Mouse (Mus musculus) spleen, postnatal 10 days (tissue): ENCODE results near the gene Dpm2.

Experiments
- DNase-seq, 2 experiments: peaks; one replicate each; pipeline ENCODE4 v3.0.0; 2021 to 2022; ENCODE audit warnings: low spot score in 2 of 2

Gene Dpm2

DNA sequence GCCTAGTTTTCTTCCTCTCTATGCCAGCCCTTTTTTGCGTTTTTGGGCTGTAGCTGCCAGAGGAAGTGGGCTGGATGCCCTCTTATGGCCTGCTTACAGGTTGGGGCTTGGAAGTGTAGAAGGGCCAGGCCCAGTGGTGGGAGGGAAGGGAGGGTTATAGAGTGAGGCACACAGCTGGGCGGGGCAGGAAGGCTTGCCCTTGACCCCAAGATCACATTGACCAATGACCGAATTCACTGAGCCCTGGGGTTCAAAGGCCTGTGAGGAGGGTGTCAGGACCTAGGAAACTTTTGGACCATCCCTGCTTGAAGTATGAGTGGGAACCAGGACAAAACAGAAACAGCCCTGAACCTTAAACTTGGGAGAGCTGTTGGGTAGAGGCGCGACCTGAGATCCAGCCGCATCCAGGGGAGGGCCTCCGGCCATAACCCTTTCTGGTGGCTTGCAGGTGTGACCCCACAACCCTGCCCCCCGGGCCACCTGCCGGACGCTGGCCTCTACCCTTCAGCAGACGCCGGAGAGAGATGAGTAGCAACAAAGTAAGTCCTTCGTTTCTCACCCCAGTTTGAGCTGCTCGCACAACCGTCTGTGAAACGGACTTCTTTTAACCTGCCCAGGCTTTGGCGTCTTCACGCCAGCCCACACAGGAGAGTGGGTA lies 38.2 kb downstream of the Dpm2 start:
- no peak for DNase-seq

- DNase-seq = peak; percentile 37 to 65
These were observed 40.1 kb downstream of the Dpm2 start for GRCm38 (mm10) chr2:32610610-32611229.

- no peak for DNase-seq
These were observed 41.6 kb downstream of the Dpm2 start for GRCm38 (mm10) chr2:32612274-32612673.

DNA sequence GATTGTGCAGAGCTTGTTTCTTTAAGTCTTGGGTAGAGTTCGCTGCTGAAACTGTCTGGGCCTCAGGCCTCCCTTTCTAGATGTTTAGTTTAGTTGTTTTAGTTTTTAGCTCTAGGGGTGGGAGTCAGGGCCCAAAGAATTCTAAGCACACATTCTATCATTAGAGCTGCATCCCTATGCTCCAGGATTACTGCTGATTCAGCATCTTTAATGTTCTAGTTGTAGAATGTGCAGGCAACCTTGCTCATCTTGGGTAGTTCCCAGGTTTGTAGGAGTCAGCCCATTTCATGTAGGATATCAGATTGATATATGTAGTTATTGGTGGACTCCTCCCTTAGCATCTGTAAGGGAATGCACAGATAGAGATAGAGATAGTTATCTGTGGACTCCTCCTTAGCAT lies 46.5 kb downstream of the Dpm2 start:
- DNase-seq = no peak

GRCm38 (mm10) chr2:32617601-32618000 lies 46.9 kb downstream of the Dpm2 start:
- peak in 1 of 2 experiments; percentile 45 for DNase-seq

DNA sequence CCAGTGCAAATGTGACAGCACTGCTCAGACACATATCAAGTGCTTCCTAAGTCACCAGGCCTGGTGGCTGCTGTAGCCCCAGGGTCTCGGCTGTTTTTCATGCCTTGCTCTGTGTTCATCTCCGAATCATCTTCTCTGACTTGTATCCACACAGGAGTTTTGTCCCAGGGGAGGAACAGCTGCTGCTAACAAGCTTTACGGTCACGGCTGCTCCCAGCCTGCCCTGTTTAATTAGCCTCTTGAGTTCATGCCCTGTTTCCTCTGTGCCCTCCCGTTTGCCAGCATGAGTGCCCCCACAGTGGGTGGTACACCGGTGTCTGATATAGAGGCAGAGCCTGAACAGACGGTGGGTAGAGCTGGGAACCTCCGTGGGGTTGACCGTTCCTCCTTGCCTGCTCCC lies 47.4 kb downstream of the Dpm2 start:
- DNase-seq = no peak

DNA sequence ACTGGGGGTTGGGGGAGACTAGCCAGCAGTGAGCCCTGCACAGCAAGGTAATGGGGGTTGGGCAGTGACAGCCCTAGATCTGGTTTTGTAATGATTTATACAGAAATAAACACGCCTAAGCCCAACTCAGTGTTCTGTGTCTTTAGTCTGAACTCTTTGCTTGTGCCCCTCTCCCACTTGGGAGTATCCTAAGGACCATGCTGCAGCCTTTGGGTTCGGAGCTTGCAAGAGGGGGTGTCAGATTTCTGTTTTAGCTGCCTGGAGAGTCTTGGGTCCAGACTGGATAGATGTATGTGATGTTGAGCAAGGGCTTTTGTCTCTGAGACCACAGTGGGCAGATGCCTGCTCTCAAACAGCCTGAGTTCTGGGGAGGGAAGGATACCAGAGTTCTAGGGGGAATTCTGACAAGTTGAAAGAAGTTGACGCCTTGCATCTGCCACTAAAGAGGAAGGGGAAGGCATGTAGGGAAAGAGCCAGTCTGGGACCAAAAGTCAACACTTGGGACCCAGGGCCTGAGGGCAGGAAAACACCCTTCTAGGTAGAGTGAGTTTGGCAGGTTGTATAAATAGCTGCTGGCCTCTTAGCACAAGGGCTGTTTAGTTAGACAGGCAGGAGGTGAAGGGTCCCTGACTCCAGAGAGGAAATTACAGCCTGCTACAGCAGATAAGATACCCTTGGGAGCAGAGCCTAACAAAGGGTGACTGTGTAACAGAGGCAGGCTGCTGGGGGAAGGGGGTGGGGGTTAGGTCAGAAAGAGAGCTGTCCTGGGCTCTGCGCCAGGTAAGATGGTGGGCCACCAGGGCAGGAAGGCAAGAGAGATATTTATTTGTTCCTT lies 50.2 kb downstream of the Dpm2 start:
- DNase-seq = no peak

DNA sequence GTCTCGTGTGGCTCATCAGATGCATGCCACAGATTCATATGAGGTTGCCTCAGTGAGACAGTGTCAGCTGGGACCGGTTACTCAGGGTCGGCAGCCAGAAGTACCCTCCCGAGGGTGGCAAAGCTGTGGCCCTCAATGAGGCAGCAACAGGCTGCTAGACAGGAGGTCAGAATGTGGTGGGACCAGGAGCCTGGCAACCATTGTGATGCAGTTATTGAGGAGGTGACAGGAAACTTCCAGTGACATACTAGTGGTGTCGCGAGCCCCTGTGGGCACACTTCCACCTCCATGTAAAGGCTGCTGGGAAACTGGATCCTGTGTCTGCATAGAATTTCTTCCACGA lies 50.8 kb downstream of the Dpm2 start, which contains the start of gene Ak1:
Gene Ak1, plus strand, starts transcription at position 242 of the 343 bp plus-strand sequence.
- DNase-seq = no peak
